Mouse (Mus musculus): Measurements from ENCODE around the gene Taf12. TPM values are rescaled to one million over a fixed set of nuclear protein-coding genes. Genes with fewer than 3 reads are reported as not detected.
A peak's percentile ranks its signal among the peaks of the same experiment; 100 is the strongest.

Taf12 gene
- total RNA-seq (2017), result 30.2 and 45.8 TPM in 2 replicates

DNA sequence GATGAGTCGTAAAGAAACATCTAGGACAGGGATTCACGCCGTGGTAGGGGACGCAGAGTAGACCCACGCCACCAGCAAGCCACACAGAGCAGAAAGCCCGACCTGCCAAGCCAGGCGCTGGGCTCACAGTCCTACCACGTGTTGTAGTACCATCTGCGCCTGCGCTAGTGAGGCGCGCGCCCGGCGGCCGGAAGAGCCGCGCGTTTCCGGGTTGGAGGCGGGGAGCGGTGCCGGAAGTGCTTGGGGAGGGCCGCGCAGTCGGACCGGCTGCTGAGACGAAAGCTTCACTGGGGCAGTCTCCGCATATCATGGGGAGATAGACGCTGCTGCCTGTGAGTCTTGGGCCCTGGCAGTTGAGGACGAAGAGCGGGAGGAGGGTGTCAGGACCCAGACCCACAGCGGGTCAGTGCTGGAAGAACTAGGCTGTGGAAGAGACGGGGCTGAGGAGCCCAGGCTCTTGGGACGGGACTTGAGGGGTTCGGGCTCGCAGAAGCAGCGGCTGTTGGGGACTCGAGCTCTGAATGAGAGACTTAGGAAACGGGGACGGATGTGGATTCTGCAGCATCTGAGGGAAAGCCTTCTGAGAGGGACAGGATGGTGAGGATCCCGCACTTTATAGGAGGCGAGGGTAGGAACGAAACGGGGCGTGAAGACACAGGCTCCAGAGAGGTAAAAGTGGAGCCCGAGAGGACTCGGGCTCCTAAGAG lies at the start of gene Taf12:
Gene Taf12, plus strand, starts transcription at position 220 of the 707 bp plus-strand sequence.
- ATAC-seq (replicated peaks; ENCODE audit: low read depth, poor library complexity, severe bottlenecking), result peak; percentile 58

DNA sequence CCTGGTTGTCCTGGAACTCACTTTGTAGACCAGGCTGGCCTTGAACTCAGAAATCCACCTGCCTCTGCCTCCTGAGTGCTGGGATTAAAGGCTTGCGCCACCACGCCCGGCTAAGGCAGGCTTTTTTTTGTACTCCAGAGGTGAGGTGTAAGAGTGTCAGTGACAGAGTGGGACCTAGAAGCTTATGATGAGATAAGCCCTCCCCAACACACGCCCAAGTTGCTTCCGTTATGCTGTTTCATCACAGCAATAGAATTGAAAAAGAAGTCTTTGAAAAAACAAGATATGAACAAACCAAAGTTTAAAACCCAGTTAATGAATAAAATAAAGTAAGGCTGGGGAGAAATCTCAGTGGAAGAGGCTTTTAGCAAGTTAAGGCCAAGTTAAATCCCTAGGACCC lies 43.8 kb upstream of the Taf12 start:
- no peak for ATAC-seq (replicated peaks; ENCODE audit: low read depth, poor library complexity, severe bottlenecking)

DNA sequence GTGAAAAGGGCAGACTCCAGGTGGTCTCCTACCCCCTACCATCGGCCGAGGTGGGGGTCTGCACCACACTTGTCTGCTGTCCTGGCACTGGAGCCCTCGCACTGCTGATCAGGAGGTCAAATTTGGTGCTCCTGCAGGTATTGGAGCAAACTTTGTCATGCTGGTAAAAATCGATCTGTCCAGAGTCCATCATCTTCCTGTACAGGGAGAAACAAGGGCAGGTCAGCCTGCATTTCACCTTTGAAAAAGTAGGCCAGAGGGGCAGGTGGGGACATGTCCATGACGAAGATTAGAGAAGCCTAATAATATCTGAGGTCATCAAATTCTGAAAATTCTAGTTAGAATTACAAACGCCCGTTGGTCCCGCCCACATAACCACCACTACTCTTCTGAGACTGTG lies 39.5 kb upstream of the Taf12 start:
- ATAC-seq (replicated peaks; ENCODE audit: low read depth, poor library complexity, severe bottlenecking), result no peak

DNA sequence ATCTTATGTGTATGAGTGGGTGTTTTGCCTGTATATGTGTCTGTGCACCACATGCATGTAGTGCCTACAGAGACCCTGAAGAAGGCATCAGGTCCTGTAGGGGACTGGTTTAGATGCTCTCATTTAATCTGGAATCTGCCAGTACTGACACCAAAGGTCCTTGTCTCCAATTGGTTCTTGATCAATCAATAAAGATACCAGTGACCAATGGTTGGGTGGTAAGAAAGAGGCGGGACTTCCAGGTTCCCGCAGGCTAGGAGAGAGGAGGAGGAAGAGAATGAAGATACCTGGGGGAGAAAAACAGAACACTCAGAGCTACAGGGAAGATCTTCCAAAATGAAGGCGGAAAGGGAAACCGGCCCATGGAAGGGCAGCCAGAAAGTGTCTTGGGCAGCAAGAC lies 35.8 kb upstream of the Taf12 start:
- no peak for ATAC-seq (replicated peaks; ENCODE audit: low read depth, poor library complexity, severe bottlenecking)

DNA sequence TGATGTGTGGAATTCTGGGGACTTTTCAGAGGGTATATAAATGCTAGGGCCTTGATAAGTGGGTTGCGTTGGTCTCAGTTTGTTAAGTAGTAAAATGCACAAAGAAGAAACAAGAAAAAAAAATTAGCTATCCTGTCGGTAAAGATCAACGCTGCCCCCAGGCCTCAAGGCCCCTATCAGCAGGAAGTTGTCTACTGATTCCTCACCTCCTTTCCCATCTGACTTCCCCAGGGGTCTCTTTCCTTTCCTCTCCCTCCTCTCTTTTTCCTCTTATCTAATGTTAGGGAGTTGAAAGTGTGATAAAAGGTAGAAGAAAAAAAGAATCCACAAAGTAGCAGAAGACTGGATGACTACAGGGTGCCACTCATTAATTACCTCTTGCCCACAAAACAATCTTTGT lies 33.8 kb upstream of the Taf12 start:
- ATAC-seq (replicated peaks; ENCODE audit: low read depth, poor library complexity, severe bottlenecking), result no peak

DNA sequence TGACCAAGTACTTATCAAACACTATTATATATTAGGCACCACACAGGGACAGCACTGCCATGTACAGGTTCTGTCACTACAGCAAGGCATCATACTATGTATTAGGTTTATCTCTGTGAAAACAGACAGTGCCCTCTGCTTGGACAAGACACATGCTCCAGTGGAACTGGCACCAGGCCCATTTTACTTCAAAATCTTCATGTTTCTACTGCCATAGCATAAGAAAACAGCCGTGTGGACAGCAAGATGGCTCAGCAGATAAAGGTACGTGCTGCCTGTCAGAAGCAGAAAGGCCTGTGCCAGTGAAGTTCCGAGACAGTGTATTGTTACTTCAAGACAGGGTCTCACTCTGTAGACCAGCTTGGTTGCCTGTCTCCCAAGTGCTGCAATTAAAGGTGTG lies 33.0 kb upstream of the Taf12 start:
- ATAC-seq (replicated peaks; ENCODE audit: low read depth, poor library complexity, severe bottlenecking), result peak; percentile 66

DNA sequence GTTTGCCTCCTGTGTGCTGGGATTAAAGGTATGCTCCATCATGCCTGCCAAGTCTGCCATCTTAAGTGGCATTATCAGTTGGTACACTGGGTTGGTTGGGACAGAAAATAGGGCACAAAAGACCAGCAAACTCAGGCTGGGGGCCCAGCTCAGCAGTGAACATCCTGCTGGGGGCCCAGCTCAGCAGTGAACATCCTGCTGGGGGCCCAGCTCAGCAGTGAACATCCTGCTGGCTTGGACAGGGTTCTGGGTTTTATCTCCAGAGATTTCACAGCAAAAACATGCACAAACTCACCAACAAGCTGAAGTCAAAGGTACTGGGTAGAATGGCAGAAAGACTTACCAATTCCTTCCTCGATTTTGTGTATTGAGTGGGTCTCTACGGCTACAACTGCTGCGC lies 28.5 kb upstream of the Taf12 start:
- no peak for ATAC-seq (replicated peaks; ENCODE audit: low read depth, poor library complexity, severe bottlenecking)

DNA sequence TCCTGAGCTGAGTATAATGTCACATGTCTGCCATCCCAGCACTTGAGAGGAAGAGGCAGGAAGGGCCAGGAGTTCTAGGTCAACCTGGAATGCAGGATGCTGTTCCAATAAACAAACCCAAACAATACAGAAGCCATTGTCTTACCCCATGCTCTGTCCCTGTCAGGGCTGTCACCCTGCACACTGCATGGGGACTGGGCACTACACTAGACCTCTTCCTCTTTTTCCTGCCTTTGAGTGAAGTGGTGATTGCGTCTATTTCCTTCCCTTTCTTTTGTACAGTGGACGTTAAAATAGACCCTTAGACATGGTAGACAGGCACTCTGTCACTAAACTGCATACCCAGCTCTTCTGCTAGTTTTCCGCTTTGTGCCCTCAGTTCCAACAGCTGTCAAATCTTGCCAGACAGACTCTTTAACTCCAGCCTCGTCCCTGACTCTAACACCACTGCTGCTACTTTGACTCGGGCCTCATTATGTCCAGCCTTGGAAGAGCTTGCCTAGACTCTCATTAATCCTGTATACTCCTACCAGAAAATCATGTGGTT lies 26.7 kb upstream of the Taf12 start:
- peak; percentile 97 for ATAC-seq (replicated peaks; ENCODE audit: low read depth, poor library complexity, severe bottlenecking)

DNA sequence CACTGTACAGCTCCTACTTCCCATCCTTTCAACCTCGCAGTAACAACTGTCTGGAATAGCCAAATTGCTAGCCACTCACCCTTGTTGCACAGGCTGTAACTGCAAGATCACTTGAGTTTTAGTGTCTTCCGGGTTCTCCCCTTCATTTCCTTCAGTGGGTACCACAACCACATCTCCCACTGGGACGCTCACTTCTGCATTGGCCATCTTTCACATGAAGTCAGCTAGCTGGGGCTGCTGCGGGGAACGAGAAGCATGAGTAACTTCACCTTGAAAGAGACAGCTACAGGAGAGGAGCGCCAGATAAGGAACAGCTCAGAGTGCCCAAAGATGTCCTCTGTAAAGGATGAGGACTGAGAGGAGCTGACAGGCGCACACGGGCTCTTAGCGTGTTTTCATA lies 22.6 kb upstream of the Taf12 start:
- no peak for ATAC-seq (replicated peaks; ENCODE audit: low read depth, poor library complexity, severe bottlenecking)

DNA sequence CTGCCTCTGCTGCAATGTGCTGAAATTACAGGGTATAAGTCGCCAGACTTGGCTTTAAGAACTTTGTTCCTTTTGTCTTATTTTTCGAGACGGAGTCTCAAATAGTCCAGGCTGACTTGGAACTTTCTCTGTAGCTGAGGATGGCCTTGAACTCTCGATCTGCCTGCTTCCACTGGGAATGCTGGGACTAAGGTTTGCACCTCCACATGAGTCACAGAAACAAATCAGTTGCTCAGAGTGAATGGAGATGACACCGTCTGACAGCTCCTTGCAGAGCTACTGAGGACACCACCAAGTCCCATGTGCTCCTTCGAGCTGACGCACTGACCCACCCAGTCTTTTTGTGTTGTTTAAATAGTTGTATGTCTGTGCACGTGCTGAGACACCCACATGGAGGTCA lies 21.0 kb upstream of the Taf12 start:
- ATAC-seq (replicated peaks; ENCODE audit: low read depth, poor library complexity, severe bottlenecking), result no peak

DNA sequence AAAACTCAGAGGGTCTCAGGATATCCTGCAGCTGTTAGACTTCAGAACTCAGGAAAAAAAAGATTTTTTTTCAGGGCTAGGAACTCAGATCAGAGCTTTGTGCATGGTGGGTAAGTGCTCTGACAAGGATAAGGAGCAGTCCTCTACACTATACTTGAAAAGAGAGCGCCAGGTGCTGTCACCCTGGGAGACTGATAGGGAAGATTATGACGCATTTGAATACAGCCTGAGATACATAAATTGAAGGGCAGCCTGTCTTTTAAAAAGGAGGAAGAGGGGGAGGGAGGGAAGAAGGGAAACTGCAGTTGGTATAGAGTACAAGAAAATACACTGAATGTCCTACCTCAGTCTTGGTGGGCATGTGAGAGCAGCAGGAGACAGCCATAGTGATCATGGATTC lies 20.6 kb upstream of the Taf12 start:
- 0 out of 2 replicates have a peak, but pooled peaks have one; percentile 36 for ATAC-seq (replicated peaks; ENCODE audit: low read depth, poor library complexity, severe bottlenecking)

DNA sequence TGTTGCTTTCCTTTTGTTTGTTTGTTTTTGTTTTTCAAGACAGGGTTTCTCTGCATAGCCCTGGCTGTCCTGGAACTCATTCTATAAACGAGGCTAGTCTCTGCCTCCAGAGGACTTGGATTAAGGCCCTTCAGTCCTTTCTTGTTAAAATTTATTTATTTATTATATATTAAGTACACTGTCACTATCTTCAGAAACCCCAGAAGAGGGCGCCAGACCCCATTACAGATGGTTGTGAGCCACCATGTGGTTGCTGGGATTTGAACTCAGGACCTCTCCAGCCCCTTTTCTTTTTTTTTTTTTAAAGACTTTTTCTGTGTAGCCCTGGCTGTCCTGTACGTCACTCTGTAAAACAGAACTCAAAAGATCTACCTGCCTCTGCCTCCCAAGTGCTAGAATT lies 19.2 kb upstream of the Taf12 start:
- ATAC-seq (replicated peaks; ENCODE audit: low read depth, poor library complexity, severe bottlenecking), result no peak

DNA sequence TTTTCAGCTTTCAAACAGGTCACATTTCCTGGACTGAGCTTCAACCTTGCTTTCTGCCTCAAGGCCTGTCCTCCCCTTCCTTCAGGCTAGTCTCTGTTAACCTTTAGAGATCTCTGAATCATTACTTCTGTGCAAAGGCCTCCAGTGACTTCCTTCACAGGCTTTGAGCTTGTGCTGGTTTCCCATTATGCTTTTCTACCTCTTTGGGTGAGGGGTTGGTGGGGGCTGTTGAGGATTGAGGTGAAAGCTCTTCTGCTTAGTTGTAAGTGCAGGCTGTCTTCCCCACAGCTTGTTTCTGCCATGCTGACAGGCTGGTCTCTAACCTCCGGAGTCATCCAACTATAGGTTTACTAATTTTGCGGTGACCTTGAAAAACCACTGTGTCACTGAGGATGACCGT lies 17.8 kb upstream of the Taf12 start:
- no peak for ATAC-seq (replicated peaks; ENCODE audit: low read depth, poor library complexity, severe bottlenecking)

DNA sequence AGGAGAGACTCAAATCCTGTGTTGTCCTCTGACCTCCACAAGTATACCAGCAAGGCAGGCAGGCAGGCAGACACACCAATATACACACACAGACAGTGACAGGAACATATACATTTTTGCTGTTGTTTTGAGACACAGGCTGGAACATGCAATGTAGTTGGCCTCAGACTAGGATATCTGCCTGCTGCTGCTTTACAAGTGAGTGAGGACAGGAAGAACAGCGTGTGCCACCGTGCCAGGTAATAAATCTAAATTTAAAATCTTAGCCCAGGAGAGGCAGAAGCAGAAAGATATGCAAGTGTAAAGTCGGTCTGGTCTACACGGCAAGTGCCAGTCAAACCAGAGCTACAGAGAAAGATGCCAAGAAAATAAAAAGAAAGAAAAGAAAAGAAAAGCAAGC lies 14.9 kb upstream of the Taf12 start:
- no peak for ATAC-seq (replicated peaks; ENCODE audit: low read depth, poor library complexity, severe bottlenecking)

DNA sequence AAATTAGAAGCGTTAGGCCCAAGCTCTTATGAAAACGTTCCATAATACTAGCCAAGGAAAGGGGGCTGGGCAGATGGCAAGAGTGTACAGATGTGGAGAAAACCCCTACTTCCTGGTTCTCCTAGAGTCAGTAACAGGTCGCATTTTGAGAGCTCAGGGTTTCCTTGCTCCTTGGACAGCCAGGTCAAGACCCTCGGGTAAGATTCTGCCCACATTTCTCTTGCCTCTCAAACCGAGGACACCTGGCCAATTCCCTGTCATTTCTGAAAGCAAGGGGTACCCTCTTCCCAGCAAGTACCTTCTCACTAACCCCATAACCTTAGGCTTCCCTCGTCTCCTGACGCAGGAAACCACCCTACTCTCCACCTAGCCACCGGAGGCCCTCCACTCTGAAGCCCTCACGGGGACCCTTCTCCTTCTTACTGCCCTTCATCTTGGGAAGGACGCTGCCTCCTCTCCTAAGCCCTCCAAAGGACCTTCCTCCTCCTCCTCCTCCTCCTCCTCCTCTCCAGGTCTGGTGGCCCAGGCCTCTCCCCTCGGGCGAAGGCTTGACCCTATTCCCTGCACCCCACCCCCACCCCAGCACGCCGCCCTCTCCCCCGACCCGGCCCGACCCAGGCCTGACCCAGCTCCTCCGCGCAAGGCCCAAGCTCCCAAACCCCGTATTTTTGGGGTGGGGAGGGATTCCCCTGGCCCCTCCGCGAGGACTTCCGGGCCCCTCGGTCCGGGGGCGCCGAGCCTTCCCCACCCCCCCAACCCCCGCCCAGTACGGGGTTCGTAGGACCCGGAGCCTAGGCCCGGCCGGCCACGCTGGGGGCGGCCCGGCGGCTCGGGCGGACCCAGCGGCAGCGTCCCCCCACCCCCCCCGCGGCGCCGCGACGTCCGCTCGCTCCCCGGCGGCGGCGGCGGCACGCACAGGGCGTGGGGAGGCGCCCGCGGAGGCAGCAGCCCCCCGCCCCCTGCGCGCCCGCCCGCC lies 13.5 kb upstream of the Taf12 start:
- ATAC-seq (replicated peaks; ENCODE audit: low read depth, poor library complexity, severe bottlenecking), result peak; percentile 47

DNA sequence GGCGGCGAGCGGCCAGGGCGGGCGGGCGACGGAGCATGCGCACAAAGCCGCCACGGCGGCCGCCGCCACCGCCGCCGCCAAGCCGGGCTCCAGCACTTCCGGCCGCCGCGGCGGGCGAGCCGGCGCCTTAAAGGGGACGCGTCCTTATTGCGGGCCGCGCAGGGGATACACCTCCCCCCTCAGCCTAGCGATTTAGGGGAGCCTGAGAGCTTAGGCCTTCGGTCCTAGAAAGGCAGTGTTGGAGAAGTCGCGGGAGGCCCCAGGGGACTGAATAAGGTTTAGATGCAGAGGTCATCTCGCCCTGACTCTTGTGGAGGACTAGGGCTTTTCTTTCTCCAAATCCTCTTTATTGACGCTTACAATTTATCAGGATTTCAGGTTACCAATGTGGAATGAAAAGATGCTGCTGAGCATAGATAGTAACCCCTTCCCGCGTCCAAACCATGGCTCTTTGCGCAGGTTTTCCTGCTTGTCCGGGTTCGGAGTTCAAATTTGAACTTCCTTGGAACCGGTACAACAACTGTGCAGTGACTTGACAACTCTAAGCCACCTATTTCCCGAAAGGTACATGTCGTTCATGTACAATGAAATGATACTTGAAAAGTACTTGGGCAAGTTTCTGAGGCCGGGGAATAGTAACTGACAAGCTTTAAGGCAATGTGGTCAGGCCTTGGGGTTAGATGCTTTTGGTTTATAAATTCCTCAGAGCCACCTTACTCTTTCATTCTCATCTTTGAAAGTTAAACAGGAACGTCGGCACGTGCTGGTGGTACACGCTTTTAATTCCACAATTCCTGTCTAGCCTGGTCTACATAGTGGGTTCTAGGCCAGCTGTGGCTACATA lies 12.4 kb upstream of the Taf12 start, which contains the start of gene Gmeb1:
Gene Gmeb1, minus strand, starts transcription at position 89 of the 844 bp plus-strand sequence.
- peak; percentile 64 for ATAC-seq (replicated peaks; ENCODE audit: low read depth, poor library complexity, severe bottlenecking)

DNA sequence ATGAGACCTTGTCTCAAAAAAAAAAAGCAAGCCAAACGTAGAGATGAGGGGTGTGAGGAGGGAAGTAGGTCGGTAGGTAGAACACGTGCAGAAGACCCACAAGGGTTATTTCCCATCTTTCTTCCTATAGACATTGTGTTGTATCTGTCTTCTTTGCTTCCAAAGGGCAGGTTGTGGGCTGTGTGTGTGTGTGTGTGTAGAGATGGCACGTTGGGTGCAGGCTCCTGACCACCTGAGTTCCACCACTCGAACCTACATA lies 11.9 kb upstream of the Taf12 start:
- ATAC-seq (replicated peaks; ENCODE audit: low read depth, poor library complexity, severe bottlenecking), result no peak

DNA sequence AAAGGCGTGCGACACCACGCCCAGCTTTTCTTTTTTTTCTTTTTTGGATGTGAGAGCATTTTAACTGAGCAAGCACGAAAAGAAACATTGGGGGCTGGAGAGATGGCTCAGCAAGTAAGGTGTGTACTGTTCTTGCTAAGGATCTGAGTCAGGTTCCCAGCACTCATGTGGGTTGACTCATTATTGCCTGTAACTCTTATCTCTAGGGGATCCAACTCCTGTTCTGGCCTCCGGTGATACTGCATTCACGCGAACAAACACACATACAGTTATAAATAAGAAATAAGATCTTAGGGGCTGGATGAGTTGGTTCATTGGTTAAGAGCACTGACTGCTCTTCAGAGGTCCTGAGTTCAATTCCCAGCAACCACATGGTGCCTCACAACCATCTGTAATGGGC lies 10.9 kb upstream of the Taf12 start:
- no peak for ATAC-seq (replicated peaks; ENCODE audit: low read depth, poor library complexity, severe bottlenecking)

DNA sequence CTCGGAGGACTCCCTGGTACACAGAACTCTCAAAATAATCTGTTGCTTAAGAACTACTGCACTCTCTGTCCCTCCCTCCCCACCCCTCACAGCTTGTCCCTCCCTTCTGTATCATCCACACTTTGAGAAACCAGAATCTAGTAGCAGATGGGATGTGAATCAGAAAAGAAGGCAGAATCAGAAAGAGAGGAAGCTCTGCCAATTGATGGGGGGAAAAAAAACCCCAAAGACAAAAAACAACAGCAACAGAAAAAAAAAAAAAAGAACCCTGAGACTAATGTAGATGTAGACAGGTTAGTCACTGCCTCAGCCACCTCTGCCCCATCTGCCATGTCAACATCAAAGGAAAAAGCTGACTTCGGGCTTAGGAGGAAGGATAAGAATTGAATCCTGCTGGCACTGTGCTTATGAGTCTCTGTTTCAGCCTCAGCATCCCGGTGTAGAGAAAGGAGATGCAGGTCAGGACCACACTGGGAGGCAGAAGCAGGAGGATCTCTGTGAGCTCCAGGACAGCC lies 7.3 kb upstream of the Taf12 start:
- ATAC-seq (replicated peaks; ENCODE audit: low read depth, poor library complexity, severe bottlenecking), result no peak
